Mouse (Mus musculus) left cerebral cortex, adult 2 months (tissue): ENCODE results near the gene Hamp2. TPM values are rescaled to one million over a fixed set of nuclear protein-coding genes. Genes with fewer than 3 reads are reported as not detected.
A peak's percentile ranks its signal among the peaks of the same experiment; 100 is the strongest.

Source experiments
- DNase-seq, 2 experiments: peaks; one replicate each; pipeline ENCODE4 v3.0.0; 2021 to 2022; ENCODE audit warnings: low spot score in 2 of 2, mixed read lengths in 1 of 2; ENCODE audit errors: extremely low spot score in 1 of 2
- H3K27ac ChIP-seq: fragments of 200-600 bp; 2 replicates; pipeline ENCODE4 v1.8.1; 2022
- H3K4me3 ChIP-seq: fragments of 200-600 bp; 2 replicates; pipeline ENCODE4 v1.8.1; 2022
- CTCF ChIP-seq: fragments of 200-600 bp; IDR thresholded peaks from 2 replicates; pipeline ENCODE4 v1.8.1; 2022; ENCODE audit warnings: antibody characterized with exemption, mild to moderate bottlenecking, moderate library complexity
- intact Hi-C: fragments of 180-260 bp; cut with DNase I; formaldehyde crosslinking; loops from one replicate; pipeline ENCODE4 v1.15.1; 2025
- total RNA-seq, 2 experiments: library from RNA; stranded (reverse); gene quantifications; 2 replicates each; pipeline ENCODE4 v1.2.3; 2021

Hamp2 gene
- total RNA-seq, 2 experiments from 2014 or later: not detected

DNA sequence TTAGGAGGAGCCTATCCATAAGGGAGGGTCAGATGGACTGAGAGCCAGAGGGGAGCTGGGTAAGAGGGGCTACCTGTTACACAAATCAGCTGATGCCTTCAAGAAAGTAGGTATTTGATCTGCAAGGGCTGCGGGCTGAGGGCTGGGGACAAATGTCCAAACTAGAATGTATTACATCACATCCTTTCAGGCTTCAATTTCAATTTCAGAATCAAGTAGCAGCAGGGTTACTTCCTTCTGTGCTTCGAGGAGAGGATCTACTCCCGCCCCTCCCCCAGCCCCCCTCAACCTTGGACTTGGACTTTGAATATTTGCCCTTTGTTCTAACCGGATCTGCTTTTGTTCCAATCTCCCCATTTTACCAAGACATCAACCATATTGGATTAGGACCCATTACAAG lies 7.3 kb downstream of the Hamp2 start:
- no peak for TF ChIP-seq CTCF
- Histone ChIP-seq H3K4me3 (0 out of 2 replicates have a peak overlapping the region, but pooled peaks have one; percentile 2), H3K27ac (peak overlapping the region; percentile 54)
- intact Hi-C loops: no loop called here
- DNase-seq: no peak

DNA sequence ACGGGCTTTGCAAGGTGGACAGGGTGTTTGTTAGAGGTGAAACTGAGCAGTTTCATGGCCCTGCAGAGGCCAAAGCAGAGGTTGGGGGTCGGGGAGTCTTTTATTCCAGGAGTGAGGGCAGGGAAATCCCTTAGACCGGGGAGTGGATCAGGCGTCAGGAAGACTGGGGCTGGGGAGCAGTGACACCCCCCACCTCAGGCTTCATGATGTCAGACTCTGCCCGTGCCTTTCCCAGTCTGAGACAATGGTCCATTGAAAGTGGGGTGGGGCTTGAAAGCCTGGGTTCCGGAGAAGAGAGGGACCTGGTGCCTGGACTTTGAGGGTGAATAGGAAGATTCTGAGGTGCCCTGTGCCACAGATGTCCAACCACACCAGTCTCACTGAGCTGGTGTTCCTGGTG lies 7.8 kb downstream of the Hamp2 start:
- intact Hi-C loops: no loop called here
- peak overlapping the region; percentile 61 for H3K27ac ChIP-seq
- no peak for DNase-seq
- 0 out of 2 replicates have a peak overlapping the region, but pooled peaks have one; percentile 2 for H3K4me3 ChIP-seq
- no peak for TF ChIP-seq CTCF

DNA sequence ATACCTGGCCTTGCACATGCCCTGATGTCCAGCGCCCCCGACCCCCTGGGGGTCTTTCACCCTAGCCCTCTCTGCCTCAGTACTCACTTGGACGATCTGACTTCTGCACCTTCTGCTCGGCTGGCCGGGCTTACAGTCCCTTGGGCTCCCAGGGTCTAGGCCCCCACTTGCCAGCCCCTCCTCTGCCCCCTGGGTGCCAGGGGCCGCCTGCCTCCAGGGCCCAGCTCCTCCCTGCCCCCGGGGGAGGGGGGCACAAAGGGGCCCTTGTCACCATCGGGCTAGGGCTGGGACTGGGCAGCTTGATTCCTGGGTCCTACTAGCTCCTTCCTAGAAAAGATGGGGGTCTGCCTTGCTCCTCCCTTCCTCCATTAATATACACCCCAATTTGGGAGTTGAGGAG lies 9.7 kb downstream of the Hamp2 start, which contains the start of gene Mag:
TSS of gene Mag (minus strand) at position 142 of the 400 bp plus-strand sequence.
- Histone ChIP-seq H3K4me3 (peak within 1 kb of the TSS; percentile 13), H3K27ac (peak within 1 kb of the TSS; percentile 56; the same call in 1 of the 2 replicates)
- intact Hi-C loops: no loop called here
- TF ChIP-seq CTCF: no peak
- DNase-seq: peak in 1 of 2 experiments; percentile 39

DNA sequence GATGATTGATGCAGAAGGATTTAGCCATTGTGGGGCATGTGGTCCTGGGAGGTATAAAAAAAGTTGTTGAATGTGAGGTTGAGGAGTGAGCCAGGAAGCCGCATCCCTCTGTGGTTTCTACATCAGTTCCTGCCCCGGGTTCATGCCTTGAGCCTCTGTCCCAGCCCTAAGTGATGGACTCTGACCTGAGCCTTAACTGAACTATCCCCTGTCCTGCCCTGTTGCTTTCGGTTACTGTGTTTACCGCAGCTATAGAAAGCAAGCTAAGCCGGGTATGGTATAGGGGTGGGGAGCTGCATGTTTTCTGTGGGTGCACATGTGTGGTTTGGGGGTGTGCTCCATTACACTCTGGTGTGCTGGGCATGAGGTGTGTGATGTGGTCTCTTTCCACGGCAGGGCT lies 14.7 kb downstream of the Hamp2 start:
- DNase-seq: no peak
- H3K27ac ChIP-seq: no peak overlapping the region
- no peak overlapping the region for H3K4me3 ChIP-seq
- intact Hi-C loops: no loop called here
- TF ChIP-seq CTCF: no peak

DNA sequence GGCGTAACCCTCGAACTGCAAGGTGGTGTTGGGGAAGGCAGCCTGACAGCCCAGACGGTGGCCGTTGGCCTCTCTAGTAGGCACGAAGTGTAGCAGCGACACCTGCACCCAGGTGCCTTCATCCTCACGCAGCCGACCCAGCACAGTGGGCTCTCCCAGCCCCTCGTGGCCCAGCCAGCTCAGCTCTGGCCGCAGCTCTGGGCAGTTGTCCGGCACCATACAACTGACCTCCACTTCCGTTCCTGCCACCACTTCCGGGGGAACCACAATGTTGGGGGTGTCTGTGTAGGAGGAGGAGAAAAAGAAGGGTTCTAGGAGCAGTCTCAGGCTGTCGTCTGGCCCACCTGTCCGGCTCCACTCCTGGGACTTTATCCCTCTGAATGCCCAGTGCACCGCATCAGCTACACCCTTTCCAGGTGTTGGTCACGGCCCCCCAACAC lies 15.5 kb downstream of the Hamp2 start:
- DNase-seq: no peak
- intact Hi-C loops: no loop called here
- no peak overlapping the region for H3K27ac ChIP-seq
- TF ChIP-seq CTCF: no peak
- no peak overlapping the region for H3K4me3 ChIP-seq

DNA sequence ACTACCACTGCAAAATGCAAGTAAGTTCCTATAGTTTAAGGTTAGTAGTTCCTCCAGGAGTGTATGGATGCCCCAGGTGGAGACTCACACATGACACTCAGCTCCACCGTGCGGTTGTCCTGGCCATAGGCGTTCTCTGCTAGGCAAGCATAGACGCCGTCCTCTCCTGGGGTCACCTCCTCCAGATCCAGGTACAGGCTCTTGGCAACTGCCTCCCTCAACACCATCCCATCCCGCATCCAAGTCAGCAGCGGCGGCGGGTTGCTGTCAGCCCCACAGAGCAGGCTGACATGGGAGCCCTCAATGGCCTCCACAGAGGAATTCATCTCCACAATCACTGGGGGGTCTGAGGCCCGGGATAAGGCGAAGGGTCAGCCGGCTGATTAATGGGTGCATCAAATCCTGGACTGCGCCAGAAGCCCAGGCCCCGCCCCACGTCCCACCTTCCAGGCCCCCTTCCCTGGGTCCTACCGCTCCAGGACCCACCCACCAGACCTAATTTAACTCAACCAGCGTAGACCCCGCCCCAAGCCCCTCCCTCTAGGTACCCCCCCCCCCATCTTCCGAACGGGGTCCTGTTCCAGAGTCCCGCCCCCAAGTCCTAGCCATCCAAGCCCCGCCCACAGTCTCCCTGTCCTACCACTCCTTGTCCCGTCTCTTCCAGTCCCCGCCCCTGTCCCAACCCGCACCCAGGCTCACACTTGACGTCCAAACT lies 16.0 kb downstream of the Hamp2 start:
- Histone ChIP-seq H3K4me3 (no peak overlapping the region), H3K27ac (no peak overlapping the region)
- intact Hi-C loops: no loop called here
- no peak for TF ChIP-seq CTCF
- no peak for DNase-seq

DNA sequence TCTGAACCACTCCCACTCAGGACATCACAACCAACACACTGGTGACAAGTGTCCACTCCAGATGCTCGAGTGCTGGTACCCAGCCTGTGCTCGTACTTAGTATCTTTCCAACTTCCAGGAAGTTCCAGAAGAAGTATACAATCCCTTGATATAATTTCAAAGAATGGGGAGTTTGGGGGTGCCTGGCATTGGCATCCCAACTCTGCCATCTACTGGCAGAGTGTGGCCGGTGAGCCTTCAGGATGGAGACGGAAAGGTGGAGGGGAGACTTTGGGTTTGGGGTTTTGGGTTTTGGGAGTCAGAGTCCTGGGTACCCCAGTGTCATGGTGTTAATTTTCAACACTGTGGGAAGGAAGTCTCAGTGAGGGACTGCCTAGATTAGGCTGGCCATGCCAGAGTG lies 20.4 kb downstream of the Hamp2 start:
- Histone ChIP-seq H3K4me3 (no peak overlapping the region), H3K27ac (no peak overlapping the region)
- TF ChIP-seq CTCF: peak; percentile 72
- DNase-seq: peak; percentile 24 to 46
- intact Hi-C loops: loop anchor here (2.0 to 5.0 kb wide), 2 partner anchors 31 to 307 kb away; partner anchors contain the start of gene Zbtb32

DNA sequence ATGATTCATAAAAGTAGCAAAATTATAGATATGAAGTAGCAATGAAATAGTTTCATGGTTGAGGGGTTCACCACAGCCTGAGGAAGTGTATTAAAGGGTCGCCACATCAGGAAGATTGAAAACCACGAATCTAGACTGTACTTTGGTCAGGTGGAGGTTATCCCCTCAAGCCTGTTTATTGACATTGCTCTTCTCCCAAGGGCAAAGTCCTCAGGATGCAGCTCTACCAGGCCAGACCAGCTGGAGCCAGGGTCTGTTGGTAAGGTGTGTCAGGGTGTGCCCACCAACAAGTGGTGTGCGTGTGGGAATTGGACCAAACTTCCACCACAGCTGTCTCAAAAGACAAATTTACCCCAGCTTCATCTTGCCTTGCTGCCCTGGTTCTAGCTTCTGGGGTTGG lies 29.3 kb downstream of the Hamp2 start:
- TF ChIP-seq CTCF: no peak
- no peak for DNase-seq
- Histone ChIP-seq H3K27ac (no peak overlapping the region), H3K4me3 (no peak overlapping the region)
- intact Hi-C loops: no loop called here

DNA sequence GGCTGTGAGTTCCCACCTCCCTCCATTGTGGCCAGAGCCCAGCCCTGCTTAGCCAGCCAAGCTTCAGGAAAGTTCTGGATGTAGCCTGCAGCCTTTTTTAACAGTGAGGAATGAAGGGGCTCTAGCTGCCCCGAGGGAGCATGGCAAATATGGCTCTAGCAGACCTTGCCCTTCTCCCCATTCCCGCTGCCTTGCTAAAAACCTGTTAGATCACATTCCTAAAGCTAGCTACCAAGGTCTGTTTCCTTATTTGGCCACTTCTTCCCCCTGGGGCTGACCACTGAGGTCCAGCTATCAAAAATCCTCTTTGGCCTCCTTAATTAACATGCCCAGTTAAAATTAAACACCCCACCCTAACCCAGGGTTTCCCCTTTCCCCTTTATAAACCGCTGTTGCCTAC lies 32.0 kb downstream of the Hamp2 start:
- no peak for TF ChIP-seq CTCF
- intact Hi-C loops: no loop called here
- H3K27ac ChIP-seq: no peak overlapping the region

DNA sequence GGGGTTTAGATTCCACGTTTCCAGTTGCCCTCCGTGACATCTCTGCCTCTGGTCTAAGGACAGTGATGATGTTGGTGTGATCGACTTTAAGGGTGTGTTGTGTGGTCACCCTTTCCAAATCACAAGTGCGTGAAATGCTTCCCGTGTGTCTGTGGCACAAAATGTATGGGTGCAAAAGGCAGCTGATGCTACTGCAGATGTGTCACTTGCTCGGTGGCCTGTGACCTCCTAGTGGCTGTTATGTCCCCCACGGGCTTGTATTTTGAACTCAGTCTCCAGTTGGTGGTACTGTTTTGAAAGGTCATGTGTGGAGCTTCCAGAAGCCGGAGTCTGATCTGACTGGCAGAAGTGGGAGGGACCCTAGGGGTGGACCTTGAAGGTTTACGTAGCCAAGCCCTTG lies 32.7 kb downstream of the Hamp2 start:
- intact Hi-C loops: no loop called here
- no peak for TF ChIP-seq CTCF
- H3K4me3 ChIP-seq: no peak overlapping the region
- no peak overlapping the region for H3K27ac ChIP-seq
- DNase-seq: no peak

More for the DNA sequence above, 32.0 kb downstream of the Hamp2 start:
- no peak overlapping the region for H3K4me3 ChIP-seq
- no peak for DNase-seq

DNA sequence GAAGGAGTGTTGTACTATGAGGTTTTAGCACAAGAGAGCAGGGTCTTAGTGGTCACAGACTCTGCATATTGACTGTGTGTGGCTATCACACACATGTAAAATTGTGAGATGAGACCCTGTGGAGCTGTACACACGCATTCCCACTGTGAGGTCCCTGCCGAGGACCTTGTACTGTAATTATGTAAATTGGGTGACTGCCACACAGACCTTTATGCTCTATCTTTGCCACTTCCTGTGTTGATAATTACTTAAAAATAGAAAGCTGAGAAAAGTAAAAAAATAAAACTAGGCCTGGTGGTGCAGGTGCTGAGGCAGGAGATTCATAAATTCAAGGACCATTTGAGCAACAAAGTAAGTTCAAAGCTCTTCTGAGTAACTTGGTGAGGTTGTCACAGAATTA lies 33.8 kb downstream of the Hamp2 start:
- Histone ChIP-seq H3K27ac (no peak overlapping the region), H3K4me3 (no peak overlapping the region)
- no peak for TF ChIP-seq CTCF
- intact Hi-C loops: no loop called here
- DNase-seq: no peak

DNA sequence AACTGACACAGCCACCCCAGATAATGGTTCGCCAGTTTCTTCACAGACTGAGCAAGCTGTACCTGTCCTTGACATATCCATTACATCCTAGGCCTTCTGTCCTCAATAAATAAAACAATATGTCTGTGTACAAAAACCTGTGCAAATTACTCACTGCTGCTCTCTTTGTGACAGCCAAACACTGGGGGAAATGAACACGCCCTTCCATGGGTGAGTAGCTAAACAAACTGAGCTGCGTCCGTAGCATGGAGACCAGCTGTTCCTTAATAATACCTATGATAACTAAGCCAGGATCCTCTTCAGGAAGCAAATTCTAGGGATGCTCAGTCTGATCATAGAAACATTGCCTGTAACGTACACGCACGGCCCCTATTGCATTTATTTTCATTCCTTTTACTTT lies 35.7 kb downstream of the Hamp2 start:
- no peak overlapping the region for H3K27ac ChIP-seq
- H3K4me3 ChIP-seq: no peak overlapping the region
- DNase-seq: no peak
- no peak for TF ChIP-seq CTCF
- intact Hi-C loops: no loop called here

DNA sequence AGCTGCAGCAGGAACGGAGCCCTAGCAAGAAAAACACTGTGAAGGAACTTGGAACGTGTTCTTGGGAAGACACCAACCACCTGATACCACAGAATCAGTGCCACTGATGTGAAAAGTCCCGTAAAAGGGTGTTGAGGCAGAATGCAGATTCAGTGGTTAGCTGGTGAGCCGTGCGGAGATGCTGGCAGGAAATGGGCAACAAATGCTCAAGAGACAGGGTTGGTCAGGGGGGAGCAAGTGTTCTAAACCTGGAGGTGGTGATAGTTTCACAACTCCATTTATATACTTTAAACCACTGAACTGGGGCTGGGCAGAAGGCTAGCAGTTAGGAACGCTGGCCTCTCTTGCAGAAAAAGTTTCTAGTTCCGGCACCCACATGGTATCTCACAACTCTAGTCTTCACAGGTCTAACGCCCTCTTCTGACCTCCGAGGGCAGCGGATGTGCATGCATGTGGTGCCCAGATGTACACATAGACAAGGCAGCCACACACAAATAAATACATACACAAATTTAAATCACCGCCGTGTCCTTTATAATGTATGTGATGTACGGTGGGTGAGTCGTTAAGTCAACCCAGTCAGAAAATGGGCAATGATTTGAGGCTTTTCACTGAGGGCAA lies 36.8 kb downstream of the Hamp2 start:
- intact Hi-C loops: no loop called here
- no peak overlapping the region for H3K4me3 ChIP-seq
- no peak for TF ChIP-seq CTCF
- H3K27ac ChIP-seq: no peak overlapping the region
- DNase-seq: no peak
